Mouse (Mus musculus): ENCODE results near the gene Polr2c.

DNA sequence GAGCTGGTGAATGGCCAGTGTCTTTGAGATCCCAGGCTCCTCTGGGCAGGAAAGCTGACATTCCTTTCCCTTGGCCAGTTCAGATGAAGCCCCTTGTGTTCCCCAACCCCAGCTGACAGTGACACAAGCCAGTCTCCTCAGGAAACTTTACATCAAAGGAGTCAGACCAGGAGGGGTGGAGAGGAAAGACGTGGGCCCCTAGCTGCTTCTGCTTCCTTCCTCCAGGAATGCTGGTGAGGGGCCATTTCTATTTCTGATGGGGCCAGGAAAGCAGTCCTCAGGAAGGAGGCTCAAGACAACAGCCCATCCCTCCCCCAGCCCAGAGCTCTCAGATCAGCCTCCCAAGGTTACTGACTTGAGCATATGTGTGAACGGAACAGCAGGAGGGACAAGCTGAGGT lies 35.7 kb downstream of the Polr2c start:
- TF ChIP-seq CTCF (IDR thresholded peaks at IDR 0.05; ENCODE audit: low read depth) (no peak), EP300 (optimal IDR thresholded peaks at IDR 0.05) (no peak)

Measured in stomach, postnatal 0 days (tissue).